Mouse (Mus musculus) liver, postnatal 0 days (tissue): ENCODE measurements around the gene Hnrnph3.

Experiments used
- CTCF ChIP-seq: sonication (generic); IDR thresholded peaks from 2 replicates; pipeline ENCODE4 v1.5.1; 2016; ENCODE audit warnings: antibody characterized with exemption, low read depth
- EP300 ChIP-seq: IDR thresholded peaks from 2 replicates; pipeline ENCODE4 v1.6.1; 2016; ENCODE audit warnings: antibody characterized with exemption, low read depth, mild to moderate bottlenecking

GRCm38 (mm10) chr10:63022541-63023120, 1.4 kb downstream of the Hnrnph3 start:
- TF ChIP-seq CTCF (no peak), EP300 (no peak)
